Mouse (Mus musculus): ENCODE results near the gene En1.

The En1 gene

GRCm38 (mm10) chr1:120600149-120600445, 2.1 kb upstream of the En1 start:
- no peak for DNase-seq (ENCODE audit: low read depth, low spot score)

- DNase-seq (ENCODE audit: low read depth, low spot score): no peak
These were observed 1.5 kb upstream of the En1 start for GRCm38 (mm10) chr1:120600516-120601252.

GRCm38 (mm10) chr1:120601253-120601836, 873 bp upstream of the En1 start:
- no peak for DNase-seq (ENCODE audit: low read depth, low spot score)

DNA sequence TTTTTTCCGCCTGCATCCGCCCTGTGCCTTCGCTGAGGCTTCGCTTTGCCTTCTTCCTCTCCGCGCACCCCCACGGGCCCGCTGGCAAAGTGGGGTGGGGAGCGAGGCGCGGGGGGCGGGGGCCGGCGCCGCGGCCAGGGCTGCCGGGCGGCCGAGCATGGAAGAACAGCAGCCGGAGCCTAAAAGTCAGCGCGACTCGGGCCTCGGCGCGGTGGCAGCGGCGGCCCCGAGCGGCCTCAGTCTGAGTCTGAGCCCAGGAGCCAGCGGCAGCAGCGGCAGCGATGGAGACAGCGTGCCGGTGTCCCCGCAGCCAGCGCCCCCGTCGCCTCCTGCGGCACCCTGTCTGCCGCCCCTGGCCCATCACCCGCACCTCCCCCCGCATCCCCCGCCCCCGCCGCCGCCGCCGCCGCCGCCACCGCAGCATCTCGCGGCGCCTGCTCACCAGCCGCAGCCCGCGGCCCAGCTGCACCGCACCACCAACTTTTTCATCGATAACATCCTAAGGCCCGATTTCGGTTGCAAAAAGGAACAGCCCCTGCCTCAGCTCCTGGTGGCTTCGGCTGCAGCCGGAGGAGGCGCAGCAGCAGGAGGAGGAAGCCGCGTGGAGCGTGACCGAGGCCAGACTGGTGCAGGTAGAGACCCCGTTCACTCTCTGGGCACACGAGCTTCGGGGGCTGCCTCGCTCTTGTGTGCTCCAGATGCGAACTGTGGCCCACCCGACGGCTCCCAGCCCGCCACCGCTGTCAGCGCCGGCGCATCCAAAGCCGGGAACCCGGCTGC, 848 bp downstream of the En1 start:
- no peak for DNase-seq (ENCODE audit: low read depth, low spot score)

DNA sequence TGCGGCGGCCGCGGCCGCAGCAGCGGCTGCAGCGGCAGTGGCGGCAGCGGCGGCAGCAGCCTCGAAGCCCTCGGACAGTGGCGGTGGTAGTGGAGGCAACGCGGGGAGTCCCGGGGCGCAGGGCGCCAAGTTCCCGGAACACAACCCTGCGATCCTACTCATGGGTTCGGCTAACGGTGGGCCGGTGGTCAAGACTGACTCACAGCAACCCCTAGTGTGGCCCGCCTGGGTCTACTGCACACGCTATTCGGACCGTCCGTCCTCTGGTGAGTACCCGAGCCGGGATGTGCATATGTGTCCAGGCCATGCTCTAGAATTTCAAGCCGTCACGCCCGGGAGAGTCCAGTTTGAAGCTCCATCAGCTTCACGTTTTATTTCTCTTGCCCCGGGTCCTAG, 1.4 kb downstream of the En1 start:
- DNase-seq (ENCODE audit: low read depth, low spot score): no peak

DNA sequence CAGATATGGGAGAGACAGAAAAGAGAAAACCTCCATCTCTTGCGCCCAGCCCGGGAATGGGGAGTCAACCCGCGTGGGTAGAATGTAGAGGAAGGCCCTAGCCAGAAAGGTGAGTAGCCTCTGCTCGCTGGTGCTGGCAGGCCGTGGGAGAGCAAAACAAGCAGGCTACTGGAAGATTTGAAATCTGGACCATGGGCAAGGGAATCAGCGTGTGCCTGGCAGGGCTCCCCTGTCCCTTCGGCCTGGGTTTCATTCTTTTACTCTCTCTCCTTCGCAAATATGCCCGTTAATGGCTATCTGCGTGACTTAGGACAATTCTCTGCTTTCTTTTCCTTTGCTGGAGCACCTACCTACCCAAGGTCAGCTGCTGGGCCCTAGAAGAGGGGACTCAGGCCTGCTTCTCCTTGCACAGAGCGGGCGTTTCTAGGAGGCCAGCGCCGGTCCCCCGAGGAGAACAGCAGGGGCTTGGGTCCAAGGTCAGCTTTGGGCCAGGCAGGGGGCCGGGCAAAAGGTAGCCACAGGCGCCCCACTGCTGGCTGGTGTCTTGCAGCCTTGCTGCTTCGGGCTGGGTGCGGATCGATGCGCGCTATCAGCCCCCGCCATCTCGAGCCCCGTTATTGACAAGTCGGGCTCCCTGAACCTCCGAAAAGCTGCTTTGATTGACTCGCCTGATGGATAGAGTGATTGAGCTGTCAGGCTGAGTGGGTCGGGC, 2.4 kb downstream of the En1 start:
- DNase-seq (ENCODE audit: low read depth, low spot score): no peak

- DNase-seq (ENCODE audit: low read depth, low spot score): no peak
These were observed 2.9 kb downstream of the En1 start for GRCm38 (mm10) chr1:120605143-120605435.

- DNase-seq (ENCODE audit: low read depth, low spot score): no peak
These were observed 3.5 kb downstream of the En1 start for GRCm38 (mm10) chr1:120605521-120606310.

GRCm38 (mm10) chr1:120606641-120607575, 4.7 kb downstream of the En1 start:
- DNase-seq (ENCODE audit: low read depth, low spot score): no peak

GRCm38 (mm10) chr1:120607576-120608400, 5.6 kb downstream of the En1 start:
- no peak for DNase-seq (ENCODE audit: low read depth, low spot score)

- DNase-seq (ENCODE audit: low read depth, low spot score): no peak
These were observed 6.2 kb downstream of the En1 start for GRCm38 (mm10) chr1:120608461-120608860.

GRCm38 (mm10) chr1:120609611-120610010, 7.4 kb downstream of the En1 start:
- DNase-seq (ENCODE audit: low read depth, low spot score): no peak

- DNase-seq (ENCODE audit: low read depth, low spot score): no peak
These were observed 11.5 kb downstream of the En1 start for GRCm38 (mm10) chr1:120613461-120614306.

DNA sequence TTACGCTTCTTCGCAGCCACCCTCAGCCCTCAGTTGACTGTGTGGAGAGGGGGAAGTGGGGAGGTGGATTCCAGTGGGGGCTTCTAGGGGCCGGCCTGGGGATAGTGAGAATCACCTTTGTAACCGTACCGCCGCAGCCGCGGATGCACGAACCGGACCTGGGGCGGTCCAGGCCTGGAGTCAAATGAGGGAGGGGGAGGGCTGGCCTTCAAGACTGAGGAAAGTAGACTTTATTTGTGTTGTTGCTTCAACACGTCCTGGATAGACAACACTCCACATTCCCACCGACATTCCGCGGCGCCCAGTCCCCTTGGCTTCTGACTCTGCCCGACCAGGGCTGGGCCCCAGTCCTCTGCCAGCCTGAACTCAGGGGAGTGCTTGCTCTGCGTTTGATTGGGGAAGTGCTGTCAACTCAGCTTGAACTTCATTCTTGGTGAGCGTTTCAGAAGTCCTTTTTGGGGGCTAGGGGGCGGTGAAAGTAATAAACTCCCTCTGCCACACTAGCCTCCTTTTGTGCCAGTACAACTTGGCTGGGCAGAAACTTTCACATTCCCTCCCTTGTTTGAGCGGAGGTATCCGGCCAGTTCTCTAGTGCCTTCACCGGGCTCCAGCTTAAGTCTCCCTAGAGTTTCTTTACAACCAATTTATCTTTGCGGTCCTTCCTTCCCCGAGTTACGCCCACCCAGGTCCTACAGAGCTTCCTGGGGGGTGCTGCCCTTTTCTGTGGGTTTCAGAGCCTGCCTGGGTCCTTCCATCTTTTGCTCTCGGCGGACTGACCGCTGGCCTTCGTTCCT, 12.3 kb downstream of the En1 start:
- no peak for DNase-seq (ENCODE audit: low read depth, low spot score)

DNA sequence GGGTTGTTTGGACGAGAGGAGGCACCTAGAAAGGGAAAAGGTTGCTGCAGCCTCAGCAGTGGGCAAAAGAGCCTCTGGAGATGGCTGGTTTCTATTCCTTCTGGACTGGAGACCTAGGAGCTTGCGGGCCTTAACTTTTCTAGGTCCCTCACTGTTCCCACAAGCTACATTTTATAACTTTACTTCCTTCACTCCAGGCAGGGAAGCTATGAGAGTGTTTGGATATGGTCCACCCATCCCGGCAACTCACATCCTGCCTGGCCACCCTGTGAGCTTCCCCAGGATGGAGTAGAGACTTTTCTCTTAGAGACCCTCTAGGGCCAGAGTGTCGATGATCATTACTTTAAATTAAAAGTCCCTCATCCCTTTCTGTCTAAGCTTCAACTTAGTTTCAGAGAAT, 13.3 kb downstream of the En1 start:
- no peak for DNase-seq (ENCODE audit: low read depth, low spot score)

- DNase-seq (ENCODE audit: low read depth, low spot score): no peak
These were observed 13.7 kb downstream of the En1 start for GRCm38 (mm10) chr1:120615927-120616326.

- no peak for DNase-seq (ENCODE audit: low read depth, low spot score)
These were observed 19.2 kb downstream of the En1 start for GRCm38 (mm10) chr1:120621383-120621782.
